Mouse (Mus musculus): ENCODE results near the gene Znrf2. TPM values are rescaled to one million over a fixed set of nuclear protein-coding genes. Genes with fewer than 3 reads are reported as not detected.
A peak's percentile ranks its signal among the peaks of the same experiment; 100 is the strongest.

The Znrf2 gene
- total RNA-seq, 2 experiments from 2014 or later, result 12.6 to 14.9 TPM

- H3K27ac ChIP-seq, result peak overlapping the region; percentile 75
- peak; percentile 85 for DNase-seq
- H3K4me3 ChIP-seq, result no peak overlapping the region
- intact Hi-C loops (cut with DNase I), result loop anchor here (10.0 kb wide), 1 partner anchor 202 kb away; no protein-coding TSS in a partner anchor
- no peak for TF ChIP-seq CTCF (IDR thresholded peaks at IDR 0.05)
Observed at GRCm38 (mm10) chr6:54906053-54907040, 89.6 kb downstream of the Znrf2 start.

GRCm38 (mm10) chr6:54914977-54915376 is 98.3 kb downstream of the Znrf2 start:
- no peak for DNase-seq
- TF ChIP-seq CTCF (IDR thresholded peaks at IDR 0.05), result no peak
- Histone ChIP-seq H3K27ac (no peak overlapping the region), H3K4me3 (no peak overlapping the region)
- intact Hi-C loops (cut with DNase I), result no loop called here

DNA sequence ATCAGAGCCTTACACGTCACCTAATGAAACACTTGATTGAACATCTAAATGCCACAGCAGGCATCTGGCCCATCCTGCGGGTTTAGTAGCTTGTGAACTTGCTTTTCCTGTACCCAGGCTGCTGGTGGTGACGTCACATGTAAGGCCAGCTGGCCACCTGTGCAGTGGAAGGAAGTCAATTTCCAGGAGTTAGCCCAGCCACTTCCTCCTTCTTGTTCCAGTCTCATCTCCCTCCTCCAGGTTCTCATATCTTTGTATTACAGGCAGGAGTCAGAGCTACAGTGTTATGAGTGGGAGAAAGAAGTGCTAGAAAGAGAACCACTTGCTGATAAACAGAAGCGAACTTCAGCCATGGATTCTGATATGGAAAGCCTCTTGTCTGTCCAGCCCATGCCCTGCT is 99.4 kb downstream of the Znrf2 start:
- Histone ChIP-seq H3K4me3 (no peak overlapping the region), H3K27ac (no peak overlapping the region)
- intact Hi-C loops (cut with DNase I), result no loop called here
- TF ChIP-seq CTCF (IDR thresholded peaks at IDR 0.05), result no peak
- no peak for DNase-seq

DNA sequence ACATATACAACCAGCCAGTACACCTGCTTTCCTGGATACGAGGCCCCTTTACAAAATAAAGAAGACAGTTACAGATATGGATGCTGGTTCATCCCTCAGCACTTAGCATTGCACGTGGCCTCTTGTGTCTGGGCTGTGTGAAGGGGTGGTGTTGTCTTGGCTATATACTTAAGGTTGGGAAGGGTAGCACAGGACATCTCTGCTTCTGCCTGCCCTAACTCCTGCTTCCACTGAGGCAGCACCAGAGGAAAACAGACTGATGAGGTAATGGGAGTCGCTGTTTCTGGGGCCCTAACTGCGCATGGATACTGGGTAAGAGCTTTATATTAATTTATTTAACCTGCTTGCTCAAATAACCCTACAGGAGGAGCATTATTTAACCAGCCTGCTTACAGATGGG is 100.2 kb downstream of the Znrf2 start:
- intact Hi-C loops (cut with DNase I), result loop anchor here (1.0 kb wide), 2 partner anchors 75 to 99 kb away; partner anchors contain the start of gene Ggct
- TF ChIP-seq CTCF (IDR thresholded peaks at IDR 0.05), result no peak
- DNase-seq, result no peak
- Histone ChIP-seq H3K27ac (no peak overlapping the region), H3K4me3 (no peak overlapping the region)

DNA sequence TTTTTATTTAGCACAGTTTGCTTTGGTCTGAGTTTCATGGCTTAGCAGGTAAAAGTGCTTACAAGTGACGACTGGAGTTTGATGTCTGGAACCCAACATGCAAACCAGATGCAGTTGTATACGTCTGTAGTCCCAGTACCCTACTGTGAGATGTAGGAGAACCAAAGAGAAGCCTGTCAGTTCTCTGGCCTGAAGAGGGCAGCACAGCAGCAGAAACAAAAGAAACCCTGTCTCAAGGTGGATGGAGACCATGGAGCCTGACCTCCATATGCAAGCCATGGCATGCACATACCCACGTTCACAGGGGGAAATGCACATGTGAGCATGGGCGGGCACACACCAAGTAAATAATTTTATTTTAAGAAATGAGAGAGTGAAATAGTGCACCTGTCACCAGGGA is 100.8 kb downstream of the Znrf2 start:
- no peak overlapping the region for H3K4me3 ChIP-seq
- peak; percentile 70 for DNase-seq
- intact Hi-C loops (cut with DNase I), result loop anchor here (1.0 kb wide), 2 partner anchors 75 to 99 kb away; partner anchors contain the start of gene Ggct
- TF ChIP-seq CTCF (IDR thresholded peaks at IDR 0.05), result peak; percentile 83
- H3K27ac ChIP-seq, result no peak overlapping the region

DNA sequence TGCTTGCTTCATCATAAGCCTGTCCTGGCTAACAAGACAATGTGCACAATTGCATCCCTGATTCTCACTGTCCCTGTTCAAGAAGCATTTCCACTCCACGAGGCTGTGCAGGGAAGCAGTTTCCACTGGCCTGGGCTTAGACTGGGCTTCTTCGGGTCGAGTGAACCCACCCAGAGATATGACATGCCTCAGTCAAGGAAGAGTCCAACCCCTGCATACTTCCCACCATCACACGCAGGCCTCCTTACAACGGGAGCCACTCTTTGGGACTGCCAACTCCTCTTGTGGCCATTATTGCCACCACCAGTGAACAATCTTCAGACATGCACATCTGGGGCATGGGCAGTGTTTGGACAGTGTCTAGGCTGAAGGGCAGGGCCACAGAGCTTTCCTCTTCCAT is 101.8 kb downstream of the Znrf2 start:
- no peak for DNase-seq
- Histone ChIP-seq H3K27ac (no peak overlapping the region), H3K4me3 (no peak overlapping the region)
- TF ChIP-seq CTCF (IDR thresholded peaks at IDR 0.05), result no peak
- intact Hi-C loops (cut with DNase I), result no loop called here

- Histone ChIP-seq H3K4me3 (no peak overlapping the region), H3K27ac (no peak overlapping the region)
- intact Hi-C loops (cut with DNase I), result no loop called here
- no peak for TF ChIP-seq CTCF (IDR thresholded peaks at IDR 0.05)
- no peak for DNase-seq
Observed at GRCm38 (mm10) chr6:54924538-54924937, 107.8 kb downstream of the Znrf2 start.

- DNase-seq, result no peak
- H3K4me3 ChIP-seq, result no peak overlapping the region
- TF ChIP-seq CTCF (IDR thresholded peaks at IDR 0.05), result no peak
- intact Hi-C loops (cut with DNase I), result no loop called here
- H3K27ac ChIP-seq, result no peak overlapping the region; the same call in 1 of the 2 replicates
Observed at GRCm38 (mm10) chr6:54925736-54926440, 109.2 kb downstream of the Znrf2 start.

DNA sequence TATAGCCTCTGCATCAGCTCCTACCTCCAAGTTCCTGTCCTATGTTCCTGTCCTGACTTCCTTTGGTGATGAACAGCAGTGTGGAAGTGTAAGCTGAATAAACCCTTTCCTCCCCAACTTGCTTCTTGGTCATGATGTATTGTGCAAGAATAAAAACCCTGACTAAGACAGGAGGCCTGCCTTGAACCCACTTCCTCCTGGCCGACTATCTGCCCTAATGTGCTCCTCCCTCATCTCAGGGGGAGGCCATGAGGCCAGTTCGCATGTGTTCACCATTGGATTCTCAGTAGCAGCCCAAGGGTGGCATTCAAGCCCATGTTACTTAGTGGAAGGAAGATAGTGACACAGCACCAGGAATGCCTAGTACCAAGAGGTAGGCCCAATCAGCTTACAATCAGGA is 110.2 kb downstream of the Znrf2 start:
- H3K27ac ChIP-seq, result no peak overlapping the region
- intact Hi-C loops (cut with DNase I), result no loop called here

DNA sequence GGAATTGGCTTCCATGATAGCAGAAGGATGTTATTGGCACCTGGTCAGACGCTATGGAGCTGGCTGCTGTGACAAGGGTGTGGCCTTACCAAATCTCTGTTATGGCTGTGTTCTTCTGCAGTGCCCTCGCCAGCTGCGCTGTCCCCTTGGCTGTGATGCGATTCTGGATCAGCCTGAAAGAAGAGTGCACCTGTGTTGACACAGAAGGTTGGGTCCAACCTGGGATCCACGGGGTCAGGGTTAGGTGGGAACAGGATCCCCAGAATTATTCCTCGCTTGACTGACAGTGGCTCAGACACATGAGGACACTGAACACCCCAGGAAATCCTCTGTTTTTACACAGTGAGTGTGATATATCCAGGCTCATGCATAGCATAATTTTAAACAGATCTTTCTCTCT is 111.2 kb downstream of the Znrf2 start:
- TF ChIP-seq CTCF (IDR thresholded peaks at IDR 0.05), result no peak
- H3K4me3 ChIP-seq, result no peak overlapping the region
- intact Hi-C loops (cut with DNase I), result no loop called here
- no peak for DNase-seq
- no peak overlapping the region for H3K27ac ChIP-seq

More for the DNA sequence above, 110.2 kb downstream of the Znrf2 start:
- no peak overlapping the region for H3K4me3 ChIP-seq
- no peak for DNase-seq
- TF ChIP-seq CTCF (IDR thresholded peaks at IDR 0.05), result no peak

DNA sequence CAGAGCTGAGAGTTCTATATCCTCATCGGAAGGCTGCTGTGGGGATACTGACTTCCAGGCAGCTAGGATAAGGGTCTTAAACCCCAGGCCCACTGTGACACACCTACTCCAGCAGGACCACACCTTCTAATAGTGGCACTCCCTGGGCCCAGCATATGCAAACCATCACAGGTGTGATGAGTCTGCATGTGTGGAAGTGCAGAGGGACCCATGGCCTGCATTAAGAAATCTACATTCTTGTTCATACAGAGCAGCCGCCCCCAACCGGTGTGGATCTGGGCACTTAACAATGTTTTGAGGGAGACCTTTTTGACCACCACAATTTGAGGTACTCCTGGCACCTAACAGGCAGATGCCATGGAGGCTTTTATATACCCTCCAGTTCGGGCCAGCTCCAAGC is 114.9 kb downstream of the Znrf2 start:
- intact Hi-C loops (cut with DNase I), result no loop called here
- Histone ChIP-seq H3K27ac (no peak overlapping the region), H3K4me3 (no peak overlapping the region)
- no peak for DNase-seq
- TF ChIP-seq CTCF (IDR thresholded peaks at IDR 0.05), result no peak

DNA sequence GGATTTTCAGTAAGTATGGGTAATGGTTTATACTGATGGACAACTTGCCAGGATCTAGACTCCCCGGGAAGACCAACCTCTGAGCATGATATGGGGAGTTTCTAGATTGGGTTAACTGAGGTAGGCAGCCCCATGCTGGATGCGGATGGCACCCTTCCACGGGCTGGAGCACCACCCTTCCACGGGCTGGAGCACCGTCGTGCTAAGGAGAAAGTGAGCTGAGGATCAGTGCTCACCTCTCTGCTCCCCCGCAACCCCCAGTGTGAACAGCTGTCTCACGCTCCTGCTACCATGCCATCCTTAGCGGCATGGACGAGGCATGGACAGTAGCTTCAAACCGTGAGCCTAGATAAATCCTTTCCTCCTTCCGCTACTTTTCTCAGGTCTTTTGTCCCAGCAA is 115.8 kb downstream of the Znrf2 start:
- no peak for DNase-seq
- no peak overlapping the region for H3K27ac ChIP-seq
- no peak for TF ChIP-seq CTCF (IDR thresholded peaks at IDR 0.05)
- no peak overlapping the region for H3K4me3 ChIP-seq
- intact Hi-C loops (cut with DNase I), result no loop called here

GRCm38 (mm10) chr6:54933216-54933615 is 116.5 kb downstream of the Znrf2 start:
- H3K4me3 ChIP-seq, result no peak overlapping the region
- H3K27ac ChIP-seq, result peak overlapping the region; percentile 63

More at GRCm38 (mm10) chr6:54933216-54933615, 116.5 kb downstream of the Znrf2 start:
- no peak for TF ChIP-seq CTCF (IDR thresholded peaks at IDR 0.05)
- no peak for DNase-seq
- intact Hi-C loops (cut with DNase I), result no loop called here
